Mouse (Mus musculus) E14TG2a.4 (cell line): ENCODE measurements around the gene Epb41l3.
"Not testable (repeated sequence)": the region's sequence is repeated elsewhere in the genome, so short reads cannot be mapped to it uniquely, and the experiment has no call there.

Experiments
- CTCF ChIP-seq: conservative IDR thresholded peaks from 2 replicates; pipeline ENCODE4 v1.5.1; 2014; ENCODE audit warnings: low read length
- POU5F1 ChIP-seq: IDR thresholded peaks from 2 replicates; pipeline ENCODE4 v1.6.1; 2014; ENCODE audit warnings: low read length, borderline replicate concordance

DNA sequence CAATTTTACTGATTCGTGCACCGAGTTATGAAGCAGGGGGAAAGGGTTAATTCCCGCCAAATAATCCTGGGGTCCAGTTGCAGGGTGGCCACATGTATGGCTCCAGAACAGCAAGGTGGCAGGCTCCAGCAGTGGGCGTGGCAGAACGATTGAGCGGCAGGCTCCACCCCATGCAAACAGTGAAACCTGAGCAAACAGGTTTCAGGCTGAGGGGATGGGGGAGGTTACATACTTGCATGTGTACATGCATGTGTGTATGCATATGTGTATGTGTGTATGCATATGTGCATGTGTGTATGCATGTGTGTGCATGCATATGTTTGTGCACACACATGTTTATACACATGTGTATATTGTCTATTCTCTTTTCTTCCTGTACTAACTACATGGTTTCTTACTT is 46.9 kb downstream of the Epb41l3 start:
- TF ChIP-seq CTCF, POU5F1: not testable (repeated sequence)
